Mouse (Mus musculus) ZHBTc4 (cell line): ENCODE measurements around the gene Gm9639.
"Not testable (repeated sequence)": the region's sequence is repeated elsewhere in the genome, so short reads cannot be mapped to it uniquely, and the experiment has no call there.

ENCODE experiments used
- DNase-seq: peaks from one replicate; pipeline ENCODE4 v3.0.0-alpha.2; 2011; ENCODE audit warnings: low read depth, low spot score

Gene Gm9639

DNA sequence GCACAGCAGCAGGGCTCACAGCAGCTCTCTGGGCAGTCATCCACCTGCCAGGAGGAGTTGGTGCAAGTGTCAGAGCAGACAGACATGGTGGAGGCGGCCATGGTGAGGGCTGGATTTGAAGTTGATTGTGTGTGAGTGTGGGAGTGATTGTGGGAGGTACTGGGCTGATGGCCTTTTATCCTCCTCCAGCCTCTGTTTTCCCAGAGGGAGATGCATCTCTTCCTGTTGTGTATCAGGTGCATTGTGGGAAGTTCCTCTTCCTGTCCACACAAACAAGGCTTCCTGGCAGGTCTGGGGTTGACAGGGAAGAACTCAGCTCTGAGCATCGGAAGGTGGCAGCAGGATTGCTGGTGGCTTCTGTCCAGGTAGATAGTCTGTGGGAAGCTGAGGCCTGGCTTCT lies at the start of gene Gm9639:
Gm9639 (minus strand) TSS at position 101 of the 400 bp plus-strand sequence.
- no peak for DNase-seq

DNA sequence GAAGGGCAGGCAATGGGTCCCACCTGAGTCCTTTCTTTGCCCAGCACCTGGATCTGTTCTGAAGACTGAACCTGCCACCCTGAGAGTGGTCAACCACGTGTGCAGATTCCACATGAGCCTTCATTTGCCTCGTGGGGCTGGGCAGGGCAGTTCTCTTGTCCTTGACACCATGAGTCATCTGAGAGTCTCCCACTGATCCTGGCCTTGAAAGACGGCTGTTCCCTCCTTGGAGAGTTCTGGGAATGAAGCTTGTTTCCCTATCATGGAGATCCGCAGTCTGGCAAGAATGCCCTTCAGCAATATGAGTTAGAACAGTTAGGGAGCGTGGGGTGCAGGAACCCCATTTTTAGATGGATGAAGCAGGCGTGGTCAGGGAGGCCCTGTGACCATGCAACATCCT lies 44.1 kb upstream of the Gm9639 start:
- no peak for DNase-seq

DNA sequence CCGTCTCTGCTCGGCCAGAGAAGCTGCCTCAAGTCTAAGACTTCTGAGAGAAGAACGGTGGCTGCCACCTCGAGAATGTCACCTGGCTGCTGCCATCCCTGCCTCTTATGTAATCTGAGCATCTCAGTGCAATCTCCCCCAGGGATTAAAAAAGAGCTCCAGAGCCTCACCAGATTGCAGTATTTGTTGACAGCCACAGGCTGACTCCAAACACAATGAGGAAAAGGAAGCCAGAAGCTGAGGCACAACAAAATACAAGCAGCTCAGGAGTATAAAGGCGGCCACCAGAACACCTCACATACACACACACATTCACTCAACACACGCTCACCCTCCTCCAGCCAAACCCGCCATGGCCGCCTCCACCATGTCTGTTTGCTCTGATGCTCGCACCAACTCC lies 40.8 kb upstream of the Gm9639 start, which contains the start of gene Krtap10-10:
Krtap10-10 (plus strand) TSS at position 301 of the 400 bp plus-strand sequence.
- DNase-seq = no peak

DNA sequence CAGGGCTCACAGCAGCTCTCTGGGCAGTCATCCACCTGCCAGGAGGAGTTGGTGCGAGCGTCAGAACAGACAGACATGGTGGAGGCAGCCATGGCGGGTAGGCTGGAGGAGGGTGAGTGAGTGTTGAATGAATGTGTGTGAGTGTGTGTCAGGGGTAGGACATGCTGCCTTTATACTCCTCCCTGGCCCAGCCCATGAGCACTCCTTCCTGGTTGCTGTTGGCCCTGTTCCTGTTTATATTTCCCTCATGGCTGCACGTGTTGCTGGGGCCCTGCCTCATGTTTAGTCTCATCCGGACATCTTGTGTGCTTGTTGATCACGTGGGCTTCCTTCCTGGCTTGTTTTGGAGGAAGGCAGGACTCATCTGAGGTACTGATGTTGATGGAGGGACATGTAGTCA lies 32.1 kb upstream of the Gm9639 start, which contains the start of gene Krtap10-4:
Krtap10-4 (minus strand) TSS at position 145 of the 400 bp plus-strand sequence.
- no peak for DNase-seq

DNA sequence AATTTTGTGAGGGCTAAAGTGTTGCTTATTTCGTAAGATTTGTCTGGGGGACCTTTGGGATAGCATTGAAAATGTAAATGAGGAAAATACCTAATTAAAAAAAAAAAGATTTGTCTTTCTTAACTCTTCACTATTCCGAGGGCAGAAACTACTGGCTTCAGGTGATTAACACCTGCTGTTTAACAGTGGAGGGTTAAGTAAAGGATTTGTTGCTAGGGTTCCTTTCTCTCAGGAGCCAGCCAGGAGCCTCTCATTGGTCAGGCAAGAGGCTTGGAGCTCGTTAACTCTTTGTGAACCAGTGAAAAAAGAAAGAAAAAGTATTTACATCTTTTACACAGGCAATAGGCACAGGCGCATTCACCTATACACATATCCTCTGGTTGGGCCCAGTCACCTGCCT lies 24.3 kb upstream of the Gm9639 start:
- DNase-seq = no peak

DNA sequence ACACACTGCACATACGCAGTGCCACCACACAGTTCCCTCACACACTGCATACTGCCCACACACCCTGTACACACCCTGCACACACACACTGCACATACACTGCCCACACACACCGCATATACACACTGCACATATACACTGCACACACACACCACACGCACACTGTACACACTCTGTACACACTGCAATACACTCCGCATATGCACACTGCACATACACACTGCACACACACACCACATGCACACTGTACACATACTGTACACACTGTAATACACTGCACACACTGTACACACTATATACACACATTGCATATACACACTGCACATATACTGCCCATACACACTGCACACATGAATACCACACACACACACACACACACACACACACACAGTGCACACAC lies 23.6 kb upstream of the Gm9639 start:
- no peak for DNase-seq

DNA sequence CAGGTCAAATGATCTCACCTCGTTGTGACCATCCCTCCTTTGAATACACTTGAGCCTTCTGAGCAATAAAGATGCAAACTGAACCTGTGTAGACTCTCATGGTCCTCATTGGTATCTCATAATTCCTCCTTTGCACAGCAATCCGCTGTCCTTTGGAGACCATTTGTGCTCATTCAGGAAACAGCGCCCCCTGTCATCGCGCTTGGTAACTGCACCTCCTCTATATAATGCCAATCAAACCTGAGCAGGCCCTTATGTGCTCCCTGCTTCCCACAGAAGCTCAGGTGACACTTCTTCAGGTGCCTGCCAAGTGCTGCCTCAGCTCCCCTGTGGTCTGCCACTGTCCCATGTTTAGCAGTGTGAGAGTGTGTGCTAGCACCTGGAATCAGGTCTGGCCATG lies 20.6 kb upstream of the Gm9639 start:
- DNase-seq = peak; percentile 52

DNA sequence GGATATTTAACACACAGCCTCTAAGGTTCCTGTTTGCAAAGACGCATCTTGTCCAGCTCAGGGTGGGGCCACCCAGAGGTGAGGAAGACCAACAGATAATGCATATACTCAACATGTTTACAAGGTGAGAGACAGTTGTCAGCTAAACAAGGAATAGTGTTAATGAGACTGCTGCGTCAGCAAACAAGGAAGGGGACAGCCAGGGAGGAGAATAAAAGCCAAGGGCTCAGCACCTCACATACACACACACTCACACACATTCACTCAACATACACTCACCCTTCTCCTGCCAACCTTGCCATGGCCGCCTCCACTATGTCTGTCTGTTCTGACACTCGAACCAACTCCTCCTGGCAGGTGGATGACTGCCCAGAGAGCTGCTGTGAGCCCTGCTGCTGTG lies 19.5 kb upstream of the Gm9639 start, which contains the start of gene Gm2696:
Gm2696 (plus strand) TSS at position 301 of the 400 bp plus-strand sequence.
- no peak for DNase-seq

DNA sequence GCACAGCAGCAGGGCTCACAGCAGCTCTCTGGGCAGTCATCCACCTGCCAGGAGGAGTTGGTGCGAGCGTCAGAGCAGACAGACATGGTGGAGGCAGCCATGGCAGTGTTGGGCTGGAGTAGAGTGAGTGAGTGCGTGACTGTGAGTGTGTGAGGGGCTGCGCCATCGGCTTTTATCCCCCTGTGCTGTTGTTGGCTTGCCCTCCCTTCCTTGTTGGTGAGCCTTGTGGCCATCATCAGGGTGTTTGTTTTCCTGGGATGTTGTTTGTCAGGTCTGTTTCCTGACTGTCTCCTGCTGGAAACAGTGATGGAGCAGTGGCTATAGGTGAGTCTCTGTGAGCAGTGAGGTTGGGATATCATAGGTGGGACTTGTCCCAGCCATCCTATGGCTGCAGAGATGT lies 16.9 kb upstream of the Gm9639 start, which contains the start of gene Gm9507:
Gm9507 (minus strand) TSS at position 101 of the 400 bp plus-strand sequence.
- no peak for DNase-seq

DNA sequence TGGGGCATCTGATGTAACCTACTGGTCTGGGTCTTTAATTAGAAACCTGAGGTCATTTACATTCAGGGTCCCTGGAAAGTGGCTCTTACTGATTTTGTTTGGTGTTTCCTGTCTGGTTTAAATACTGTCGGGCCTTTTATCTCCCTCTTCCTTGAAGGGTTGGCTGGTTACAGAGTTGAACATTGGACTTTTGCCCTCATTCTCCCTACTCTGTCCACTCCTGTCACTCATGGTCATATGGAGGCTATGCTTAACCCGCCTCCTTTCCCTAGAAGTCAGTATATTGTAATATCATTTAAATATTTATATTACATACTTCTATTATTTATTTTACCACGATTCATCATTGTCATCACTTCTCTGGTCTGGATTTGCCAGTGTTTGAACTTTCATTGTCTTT lies 9.2 kb upstream of the Gm9639 start:
- DNase-seq = no peak

DNA sequence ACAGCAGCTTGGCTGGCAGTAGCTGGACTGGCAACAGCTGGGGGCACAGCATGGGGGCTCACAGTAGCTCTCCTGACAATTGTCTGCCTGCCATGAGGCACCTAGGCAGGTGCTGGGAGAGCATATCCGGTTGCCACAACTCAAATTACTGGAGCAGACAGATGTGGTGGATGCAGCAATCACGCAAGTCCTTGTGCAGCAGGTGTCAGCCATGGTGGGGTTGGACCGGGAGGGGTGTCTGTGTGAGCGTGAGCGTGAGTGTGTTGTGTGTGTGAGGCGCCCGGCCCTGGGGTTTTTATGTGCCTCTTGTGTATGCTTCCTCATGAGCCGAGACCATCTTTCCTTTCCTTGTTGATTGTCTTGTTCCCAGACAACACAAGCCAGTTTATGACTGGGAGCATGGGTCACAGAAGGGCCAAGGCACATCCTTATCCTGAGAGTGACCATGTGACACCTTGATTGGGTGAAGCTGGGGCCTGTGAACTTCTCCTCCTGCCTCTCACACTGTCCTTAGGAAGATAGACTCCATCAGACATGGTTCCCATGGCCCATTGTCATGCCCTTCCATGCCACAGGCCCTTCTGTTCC lies 4.1 kb upstream of the Gm9639 start, which contains the start of gene Gm19668:
Gm19668 (minus strand) TSS at position 213 of the 588 bp plus-strand sequence.
- DNase-seq = no peak

DNA sequence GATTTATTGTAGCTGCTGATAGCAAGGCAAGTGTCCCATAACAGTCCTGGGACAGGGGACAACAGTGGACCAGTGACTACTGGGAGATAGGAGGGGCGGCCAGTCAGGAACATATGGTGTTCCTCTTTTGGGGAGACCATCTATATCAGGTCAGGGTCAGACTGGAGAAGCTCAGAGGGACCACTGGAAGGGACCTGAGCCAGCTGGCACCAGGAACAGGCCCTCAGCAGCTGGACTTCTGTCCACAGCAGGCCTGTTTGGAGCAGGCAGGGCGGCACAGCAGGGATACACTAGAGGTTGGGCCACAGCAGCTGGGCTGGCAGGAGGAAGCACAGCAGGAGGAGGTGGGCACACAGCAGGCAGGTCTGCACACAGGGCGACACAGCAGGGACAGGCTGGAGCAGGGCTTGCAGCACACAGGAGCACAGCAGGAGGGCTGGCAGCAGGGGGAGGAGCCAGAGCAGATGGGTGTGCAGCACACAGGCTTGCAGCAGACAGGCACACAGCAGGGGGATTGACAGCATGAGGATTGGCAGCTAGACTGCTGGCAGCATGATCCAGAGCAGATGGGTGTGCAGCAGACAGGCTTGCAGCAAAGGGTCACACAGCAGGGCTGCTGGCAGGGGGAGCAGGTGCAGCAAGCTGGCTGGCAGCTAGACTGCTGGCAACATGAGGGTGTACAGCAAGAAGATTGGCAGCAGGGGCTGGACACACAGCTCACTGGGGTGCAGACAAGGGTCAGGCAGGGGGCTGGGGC lies 3.5 kb upstream of the Gm9639 start:
- DNase-seq = not testable (repeated sequence)

DNA sequence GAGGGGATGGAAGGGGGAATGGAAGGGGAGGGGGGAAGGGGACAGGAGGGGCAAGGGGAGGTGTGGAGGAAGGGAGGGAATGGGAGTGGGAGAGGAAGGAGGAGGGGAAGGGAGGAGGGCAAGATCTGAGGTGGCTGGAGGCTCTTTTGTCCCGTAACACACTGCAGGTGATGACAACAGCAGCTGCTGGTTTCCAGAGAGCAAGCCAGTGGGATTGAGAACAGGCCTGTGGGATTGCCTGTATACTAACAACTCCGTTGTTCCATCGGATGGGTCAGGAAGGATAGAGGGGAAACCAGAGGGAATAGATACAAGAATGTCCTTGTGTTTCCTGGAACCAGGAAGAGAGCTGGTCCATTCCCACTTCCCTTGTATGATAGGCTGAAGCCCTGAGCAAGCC lies 2.8 kb upstream of the Gm9639 start:
- no peak for DNase-seq

DNA sequence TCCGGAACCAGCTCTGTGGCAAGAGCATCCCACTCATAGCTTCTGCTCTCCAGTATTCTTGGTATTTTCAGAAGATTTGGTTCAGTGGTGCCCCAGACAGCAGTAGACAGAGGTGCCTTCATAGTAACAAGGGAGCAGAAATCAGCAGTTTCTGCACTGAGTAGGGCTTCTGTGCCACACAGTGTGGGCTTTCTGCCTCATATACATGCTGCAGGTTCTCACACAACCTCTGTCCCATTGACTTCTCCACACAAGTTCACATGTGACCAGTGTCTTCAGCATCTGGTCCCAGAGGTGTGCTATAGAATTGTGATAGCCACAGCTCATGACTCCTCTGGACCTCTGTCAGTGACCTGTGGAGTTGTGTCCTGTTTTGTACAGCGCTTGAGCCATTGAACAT lies 6.3 kb downstream of the Gm9639 start:
- no peak for DNase-seq

DNA sequence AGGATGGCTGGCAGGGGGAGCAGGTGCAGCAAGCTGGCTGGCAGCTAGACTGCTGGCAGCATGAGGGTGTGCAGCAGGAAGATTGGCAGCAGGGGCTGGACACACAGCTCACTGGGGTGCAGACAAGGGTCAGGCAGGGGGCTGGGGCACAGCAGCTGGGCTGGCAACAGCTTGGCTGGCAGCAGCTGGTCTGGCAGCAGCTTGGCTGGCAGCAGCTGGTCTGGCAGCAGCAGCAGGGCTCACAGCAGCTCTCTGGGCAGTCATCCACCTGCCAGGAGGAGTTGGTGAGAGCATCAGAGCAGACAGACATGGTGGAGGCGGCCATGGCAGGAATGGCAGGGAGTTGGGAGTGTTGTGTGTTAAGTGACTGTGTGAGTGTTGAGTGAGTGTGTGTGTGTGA lies 7.0 kb downstream of the Gm9639 start, which contains the start of gene Gm7137:
Gm7137 (minus strand) TSS at position 325 of the 400 bp plus-strand sequence.
- not testable (repeated sequence) for DNase-seq

DNA sequence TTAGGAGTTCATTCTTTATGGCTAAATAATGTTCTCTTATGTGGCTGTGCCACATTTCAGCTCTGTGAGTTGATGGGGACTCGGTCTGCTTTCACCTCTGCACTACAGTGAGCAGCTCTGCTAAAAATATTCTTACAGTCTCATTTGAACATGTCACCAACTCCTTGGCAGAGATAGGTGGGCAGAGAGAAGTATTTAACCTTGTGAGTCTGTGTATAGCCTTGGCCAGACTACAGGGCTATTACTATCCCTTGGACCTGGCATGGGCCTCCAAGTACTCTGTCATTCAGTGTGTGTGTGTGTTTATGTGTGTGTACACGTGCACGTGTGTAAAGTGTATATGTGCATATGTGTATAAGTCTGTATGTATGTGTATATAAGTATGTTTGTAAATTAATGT lies 11.5 kb downstream of the Gm9639 start:
- not testable (repeated sequence) for DNase-seq

DNA sequence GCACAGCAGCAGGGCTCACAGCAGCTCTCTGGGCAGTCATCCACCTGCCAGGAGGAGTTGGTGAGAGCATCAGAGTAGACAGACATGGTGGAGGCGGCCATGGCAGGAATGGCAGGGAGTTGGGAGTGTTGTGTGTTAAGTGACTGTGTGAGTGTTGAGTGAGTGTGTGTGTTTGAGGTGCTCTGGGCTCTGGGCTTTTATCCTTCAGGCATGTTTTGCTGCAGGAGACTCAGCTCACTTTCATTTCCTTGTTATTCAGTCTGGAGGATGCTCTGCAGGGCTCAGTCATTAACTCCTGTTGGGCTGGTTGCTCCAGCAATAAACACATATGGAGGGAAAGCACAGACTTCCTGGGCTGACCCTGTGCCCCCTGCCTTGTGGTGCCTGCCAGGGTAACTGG lies 12.4 kb downstream of the Gm9639 start, which contains the start of gene Gm3250:
Gm3250 (minus strand) TSS at position 101 of the 400 bp plus-strand sequence.
- DNase-seq = not testable (repeated sequence)

DNA sequence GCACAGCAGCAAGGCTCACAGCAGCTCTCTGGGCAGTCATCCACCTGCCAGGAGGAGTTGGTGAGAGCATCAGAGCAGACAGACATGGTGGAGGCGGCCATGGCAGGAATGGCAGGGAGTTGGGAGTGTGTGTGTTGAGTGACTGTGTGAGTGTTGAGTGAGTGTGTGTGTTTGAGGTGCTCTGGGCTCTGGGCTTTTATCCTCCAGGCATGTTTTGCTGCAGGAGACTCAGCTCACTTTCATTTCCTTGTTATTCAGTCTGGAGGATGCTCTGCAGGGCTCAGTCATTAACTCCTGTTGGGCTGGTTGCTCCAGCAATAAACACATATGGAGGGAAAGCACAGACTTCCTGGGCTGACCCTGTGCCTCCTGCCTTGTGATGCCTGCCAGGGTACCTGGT lies 18.0 kb downstream of the Gm9639 start, which contains the start of gene Gm7138:
Gm7138 (minus strand) TSS at position 101 of the 400 bp plus-strand sequence.
- not testable (repeated sequence) for DNase-seq

DNA sequence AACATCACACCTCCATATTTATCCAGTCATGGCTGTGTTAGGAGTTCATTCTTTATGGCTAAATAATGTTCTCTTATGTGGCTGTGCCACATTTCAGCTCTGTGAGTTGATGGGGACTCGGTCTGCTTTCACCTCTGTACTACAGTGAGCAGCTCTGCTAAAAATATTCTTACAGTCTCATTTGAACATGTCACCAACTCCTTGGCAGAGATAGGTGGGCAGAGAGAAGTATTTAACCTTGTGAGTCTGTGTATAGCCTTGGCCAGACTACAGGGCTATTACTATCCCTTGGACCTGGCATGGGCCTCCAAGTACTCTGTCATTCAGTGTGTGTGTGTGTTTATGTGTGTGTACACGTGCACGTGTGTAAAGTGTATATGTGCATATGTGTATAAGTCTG lies 22.7 kb downstream of the Gm9639 start:
- not testable (repeated sequence) for DNase-seq

DNA sequence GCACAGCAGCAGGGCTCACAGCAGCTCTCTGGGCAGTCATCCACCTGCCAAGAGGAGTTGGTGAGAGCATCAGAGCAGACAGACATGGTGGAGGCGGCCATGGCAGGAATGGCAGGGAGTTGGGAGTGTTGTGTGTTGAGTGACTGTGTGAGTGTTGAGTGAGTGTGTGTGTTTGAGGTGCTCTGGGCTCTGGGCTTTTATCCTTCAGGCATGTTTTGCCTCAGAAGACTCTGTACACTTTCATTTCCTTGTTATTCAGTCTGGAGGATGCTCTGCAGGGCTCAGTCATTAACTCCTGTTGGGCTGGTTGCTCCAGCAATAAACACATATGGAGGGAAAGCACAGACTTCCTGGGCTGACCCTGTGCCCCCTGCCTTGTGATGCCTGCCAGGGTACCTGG lies 23.7 kb downstream of the Gm9639 start, which contains the start of gene Gm3238:
Gm3238 (minus strand) TSS at position 101 of the 400 bp plus-strand sequence.
- DNase-seq = not testable (repeated sequence)

DNA sequence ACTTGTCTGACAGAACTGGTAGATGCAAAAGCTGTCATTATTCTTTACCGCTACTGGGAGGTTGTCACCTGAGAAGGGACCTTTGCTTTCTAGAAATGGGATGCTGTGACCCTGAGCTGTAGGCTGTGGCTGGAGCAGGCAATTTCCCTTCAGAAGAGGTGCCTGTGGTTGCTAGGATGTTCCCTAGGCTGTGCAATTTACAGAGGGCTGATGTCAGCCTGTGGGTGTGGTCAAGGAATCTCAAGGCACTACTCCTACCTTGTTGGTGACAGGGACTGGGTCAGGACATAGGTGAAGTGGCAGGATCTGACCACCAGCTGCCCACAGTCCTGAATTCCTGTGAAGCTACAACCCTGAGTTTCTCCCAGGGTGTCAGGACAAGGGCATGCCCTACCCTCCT lies 25.1 kb downstream of the Gm9639 start:
- DNase-seq = no peak

DNA sequence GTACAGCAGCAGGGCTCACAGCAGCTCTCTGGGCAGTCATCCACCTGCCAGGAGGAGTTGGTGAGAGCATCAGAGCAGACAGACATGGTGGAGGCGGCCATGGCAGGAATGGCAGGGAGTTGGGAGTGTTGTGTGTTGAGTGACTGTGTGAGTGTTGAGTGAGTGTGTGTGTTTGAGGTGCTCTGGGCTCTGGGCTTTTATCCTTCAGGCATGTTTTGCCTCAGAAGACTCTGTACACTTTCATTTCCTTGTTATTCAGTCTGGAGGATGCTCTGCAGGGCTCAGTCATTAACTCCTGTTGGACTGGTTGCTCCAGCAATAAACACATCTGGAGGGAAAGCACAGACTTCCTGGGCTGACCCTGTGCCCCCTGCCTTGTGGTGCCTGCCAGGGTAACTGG lies 35.3 kb downstream of the Gm9639 start, which contains the start of gene Gm3233:
Gm3233 (minus strand) TSS at position 101 of the 400 bp plus-strand sequence.
- DNase-seq = not testable (repeated sequence)
